Mouse (Mus musculus) lung, postnatal 10 days (tissue): ENCODE measurements around the gene Gabarap.
"Not testable (repeated sequence)": the region's sequence is repeated elsewhere in the genome, so short reads cannot be mapped to it uniquely, and the experiment has no call there.

Experiments used
- DNase-seq: peaks from one replicate; pipeline ENCODE4 v3.0.0; 2021

Gabarap gene

DNA sequence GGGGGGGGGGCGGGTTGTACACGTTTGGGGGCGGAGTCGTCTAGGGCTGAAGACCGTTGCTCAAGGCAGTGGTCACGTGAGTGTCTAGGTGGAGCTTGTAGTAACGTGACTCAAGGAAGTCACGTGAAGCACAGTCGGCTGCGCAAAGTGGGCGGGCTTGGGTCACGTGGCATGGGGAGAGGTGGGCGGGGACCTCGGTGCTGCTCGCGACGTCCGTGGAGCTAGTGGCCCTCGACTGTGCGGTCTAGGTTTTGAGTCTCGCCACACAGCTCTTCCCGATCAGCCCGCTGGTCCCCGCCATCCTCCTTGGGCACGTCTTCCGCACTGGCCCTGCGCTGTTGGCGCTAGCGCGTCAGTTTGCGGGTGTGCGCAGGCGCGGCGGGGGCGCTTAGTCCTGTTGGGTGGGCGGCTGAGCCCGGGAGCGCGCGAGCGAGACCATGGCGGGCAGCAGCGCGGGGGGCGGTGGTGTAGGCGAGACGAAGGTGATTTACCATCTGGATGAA is 9.5 kb downstream of the Gabarap start, which contains the start of gene Dvl2:
Gene Dvl2, plus strand, starts transcription at position 200 of the 503 bp plus-strand sequence.
- DNase-seq, result peak; percentile 96

DNA sequence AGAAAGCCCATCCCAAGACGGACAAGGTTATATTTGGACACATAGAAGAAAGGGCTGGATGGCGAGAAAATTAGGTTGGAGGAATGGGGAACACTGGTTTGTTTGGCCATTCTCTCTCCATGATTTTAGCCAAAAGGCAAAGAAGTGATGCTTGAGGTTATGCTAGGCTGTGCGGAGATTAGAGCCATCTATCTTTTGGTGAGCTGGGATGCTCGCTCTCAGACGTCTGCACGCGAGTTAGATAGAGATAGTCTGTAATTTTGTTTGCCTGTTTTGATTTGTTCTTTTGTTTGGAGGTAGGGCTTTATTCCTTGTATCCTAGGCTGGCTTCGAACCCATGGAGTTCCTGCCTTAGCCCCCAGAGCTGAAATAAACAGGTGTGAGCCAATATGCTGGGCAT is 10.2 kb downstream of the Gabarap start:
- DNase-seq, result no peak

DNA sequence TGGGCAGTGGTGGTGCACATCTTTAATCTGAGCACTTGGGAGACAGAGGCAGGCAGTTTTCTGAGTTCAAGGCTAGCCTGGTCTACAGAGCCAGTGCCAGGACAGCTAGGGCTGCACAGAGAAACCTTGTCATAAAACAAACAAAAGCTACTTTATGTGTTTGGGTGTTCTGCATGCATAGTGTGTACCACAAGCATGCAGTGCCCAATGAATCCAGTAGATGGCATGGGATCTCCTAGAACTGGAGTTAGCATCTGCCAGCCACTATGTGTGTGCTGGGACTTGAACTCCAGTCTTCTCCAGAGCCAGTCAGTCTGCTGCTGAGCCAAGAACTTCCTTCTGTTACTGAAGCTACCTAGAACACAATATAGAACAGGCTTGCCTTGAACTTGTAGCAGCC is 10.9 kb downstream of the Gabarap start:
- peak; percentile 81 for DNase-seq

- no peak for DNase-seq
Observed at GRCm38 (mm10) chr11:70002471-70002870, 11.5 kb downstream of the Gabarap start.

- DNase-seq, result no peak
Observed at GRCm38 (mm10) chr11:70005521-70005920, 14.6 kb downstream of the Gabarap start.

- DNase-seq, result no peak
Observed at GRCm38 (mm10) chr11:70010033-70010432, 19.1 kb downstream of the Gabarap start.

DNA sequence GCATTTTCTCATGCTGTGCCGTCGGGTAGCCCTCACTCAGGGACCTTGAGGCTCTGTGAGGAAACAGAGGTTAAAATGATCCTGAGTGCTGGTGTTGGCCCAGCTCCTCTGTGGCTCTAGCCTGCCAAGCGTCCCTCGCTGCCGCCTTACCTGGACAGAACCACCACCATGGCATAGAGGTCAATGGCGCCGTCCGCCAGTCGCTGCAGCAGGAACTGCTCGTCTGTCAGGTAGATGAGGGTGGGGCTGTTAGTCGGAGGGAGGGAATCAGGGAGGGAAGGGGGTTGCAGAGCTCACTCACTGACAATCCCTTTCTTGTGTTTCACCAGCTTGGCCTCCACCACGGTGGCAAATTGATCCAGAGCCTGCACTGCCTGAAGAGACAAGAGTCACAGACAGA is 19.6 kb downstream of the Gabarap start:
- no peak for DNase-seq

DNA sequence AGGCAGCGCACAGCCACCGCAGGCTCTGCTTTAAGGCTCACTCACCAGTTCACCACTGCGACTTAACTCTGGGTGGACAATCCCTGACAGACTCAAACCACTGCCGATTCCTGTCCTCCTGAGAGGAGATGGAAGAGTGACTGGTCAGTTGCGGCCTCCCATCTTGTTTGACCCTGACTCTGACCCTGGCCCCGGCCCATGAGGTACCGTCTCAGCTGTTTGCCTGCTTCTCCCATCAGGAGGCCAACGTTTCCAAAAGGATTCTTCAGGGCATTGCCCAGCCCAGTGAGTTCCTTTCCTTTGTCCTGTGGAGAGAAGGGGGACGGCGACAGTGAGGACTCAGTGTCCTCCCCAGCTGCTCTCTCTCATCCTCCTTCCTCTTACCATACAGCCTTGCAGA is 20.0 kb downstream of the Gabarap start:
- DNase-seq, result no peak

GRCm38 (mm10) chr11:70012931-70013330 is 22.0 kb downstream of the Gabarap start:
- no peak for DNase-seq

- no peak for DNase-seq
Observed at GRCm38 (mm10) chr11:70013408-70013807, 22.5 kb downstream of the Gabarap start.

GRCm38 (mm10) chr11:70014051-70014450 is 23.1 kb downstream of the Gabarap start:
- DNase-seq, result no peak

DNA sequence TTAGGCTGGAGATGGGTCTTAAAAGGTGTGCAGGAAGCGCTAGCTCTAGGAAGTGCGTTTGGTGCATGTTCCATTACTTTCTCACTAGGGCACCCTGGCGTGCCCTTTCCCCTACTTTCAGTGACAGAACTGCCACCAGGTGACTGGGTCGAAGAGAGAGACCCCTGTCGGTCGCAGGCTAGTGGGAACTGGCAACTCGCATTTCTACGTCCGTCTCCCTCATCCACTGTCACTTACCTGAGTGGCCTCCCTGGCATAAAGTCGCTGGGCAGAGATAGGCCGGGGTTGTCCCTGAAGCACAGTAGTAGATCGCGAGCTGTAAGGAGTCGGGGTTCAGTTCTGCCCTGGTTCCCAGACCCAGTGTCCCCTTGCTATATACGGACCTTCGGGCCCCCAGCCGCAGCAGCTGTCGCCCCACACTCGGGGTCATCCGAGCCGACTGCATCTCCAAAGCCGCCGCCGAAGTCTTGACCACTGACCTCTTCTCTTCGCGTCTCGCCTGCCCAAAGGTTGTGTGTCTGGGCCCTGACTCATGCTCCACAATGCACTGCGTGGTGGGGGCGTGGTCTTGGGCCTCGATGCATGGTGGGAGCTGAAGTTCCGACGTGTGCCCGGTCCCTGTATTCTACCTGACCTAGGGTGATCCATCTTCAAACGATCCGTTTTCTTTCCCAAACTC is 24.1 kb downstream of the Gabarap start, which contains the start of gene Acadvl:
Gene Acadvl, minus strand, starts transcription at position 532 of the 679 bp plus-strand sequence.
- peak; percentile 93 for DNase-seq

- DNase-seq, result no peak
Observed at GRCm38 (mm10) chr11:70015677-70016076, 24.7 kb downstream of the Gabarap start.

GRCm38 (mm10) chr11:70016177-70016576 is 25.2 kb downstream of the Gabarap start:
- DNase-seq, result not testable (repeated sequence)

DNA sequence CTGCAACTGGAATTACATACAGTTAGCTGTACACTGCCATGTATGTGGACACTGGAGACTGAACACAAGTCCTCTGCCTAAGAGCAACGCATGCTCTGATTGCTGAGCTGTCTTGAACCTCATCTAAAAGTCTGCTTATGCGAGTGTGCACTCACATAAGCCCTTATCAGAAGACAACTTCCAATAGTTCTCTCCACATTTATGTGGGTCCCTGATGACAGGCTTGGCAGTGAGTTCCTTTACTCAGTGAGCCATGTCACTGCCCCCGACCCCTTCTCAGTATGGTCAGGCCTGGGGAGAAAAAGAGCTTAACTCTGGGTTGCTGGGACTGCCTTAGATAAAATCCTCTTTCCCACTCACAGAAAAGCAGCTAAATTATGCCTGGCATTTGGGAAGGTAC is 25.7 kb downstream of the Gabarap start, which contains the start of gene Dlg4:
Gene Dlg4, plus strand, starts transcription at position 274 of the 400 bp plus-strand sequence.
- no peak for DNase-seq

GRCm38 (mm10) chr11:70017199-70017767 is 26.3 kb downstream of the Gabarap start:
- DNase-seq, result no peak

GRCm38 (mm10) chr11:70018131-70018990 is 27.4 kb downstream of the Gabarap start:
- peak; percentile 82 for DNase-seq

DNA sequence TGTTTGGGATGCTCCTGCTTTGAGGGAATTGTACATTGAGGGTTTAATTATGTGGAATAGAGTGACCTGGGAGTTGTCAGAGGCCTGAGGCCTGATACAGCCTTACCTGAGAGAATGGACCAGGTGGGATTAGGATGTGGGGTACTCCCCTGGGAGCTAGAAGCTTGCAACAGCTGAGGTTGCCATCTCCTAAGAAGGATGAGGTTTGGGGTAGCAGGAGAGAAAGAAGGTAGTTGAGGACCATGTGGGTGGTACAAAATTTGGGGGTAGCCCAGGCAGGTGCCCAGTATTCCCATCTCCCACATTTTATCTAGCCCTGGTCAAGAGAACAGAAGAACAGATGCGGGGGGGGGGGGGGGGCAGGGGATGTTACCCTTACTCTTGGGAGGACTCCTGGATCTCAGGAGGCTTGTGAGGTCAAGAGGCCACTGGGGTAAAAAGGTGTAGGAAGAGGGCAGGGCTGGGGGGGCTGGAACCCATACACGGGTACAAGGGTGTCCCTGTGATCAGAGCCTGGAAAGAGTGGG is 28.6 kb downstream of the Gabarap start:
- DNase-seq, result no peak

- no peak for DNase-seq
Observed at GRCm38 (mm10) chr11:70020022-70020631, 29.2 kb downstream of the Gabarap start.

GRCm38 (mm10) chr11:70020731-70021263 is 29.9 kb downstream of the Gabarap start:
- DNase-seq, result peak; percentile 88

- DNase-seq, result peak; percentile 98
Observed at GRCm38 (mm10) chr11:70021264-70022132, 30.6 kb downstream of the Gabarap start.
